Mouse (Mus musculus): ENCODE data around the gene Pcif1.
"Not testable (repeated sequence)": the region's sequence is repeated elsewhere in the genome, so short reads cannot be mapped to it uniquely, and the experiment has no call there.

Pcif1 gene

GRCm38 (mm10) chr2:164879228-164879567 is at the start of gene Pcif1:
TSS of gene Pcif1 (plus strand) at chr2:164879304.
- peak; percentile 67 to 90 for DNase-seq (ENCODE audit: low spot score in 2 of 2)

GRCm38 (mm10) chr2:164831029-164831428 is 48.1 kb upstream of the Pcif1 start:
- DNase-seq (ENCODE audit: low spot score in 2 of 2) = no peak

GRCm38 (mm10) chr2:164832032-164832747 is 46.9 kb upstream of the Pcif1 start:
- no peak for DNase-seq (ENCODE audit: low spot score in 2 of 2)

GRCm38 (mm10) chr2:164832748-164833301 is 46.3 kb upstream of the Pcif1 start, which contains the start of gene Ctsa:
TSS of gene Ctsa (plus strand) at chr2:164832873.
- peak in 1 of 2 experiments; percentile 81 for DNase-seq (ENCODE audit: low spot score in 2 of 2)

- DNase-seq (ENCODE audit: low spot score in 2 of 2) = peak; percentile 83 to 95
These were observed 45.7 kb upstream of the Pcif1 start, which contains the start of gene Neurl2 for GRCm38 (mm10) chr2:164833314-164833959. TSS of gene Neurl2 (minus strand) at chr2:164833456.

- DNase-seq (ENCODE audit: low spot score in 2 of 2) = no peak
These were observed 44.6 kb upstream of the Pcif1 start for GRCm38 (mm10) chr2:164834531-164834930.

GRCm38 (mm10) chr2:164835164-164835563 is 43.9 kb upstream of the Pcif1 start:
- no peak for DNase-seq (ENCODE audit: low spot score in 2 of 2)

- DNase-seq (ENCODE audit: low spot score in 2 of 2) = no peak
These were observed 33.3 kb upstream of the Pcif1 start for GRCm38 (mm10) chr2:164845782-164846181.

- no peak for DNase-seq (ENCODE audit: low spot score in 2 of 2)
These were observed 29.0 kb upstream of the Pcif1 start for GRCm38 (mm10) chr2:164850061-164850460.

GRCm38 (mm10) chr2:164855572-164855971 is 23.5 kb upstream of the Pcif1 start:
- not testable (repeated sequence) for DNase-seq (ENCODE audit: low spot score in 2 of 2)

- DNase-seq (ENCODE audit: low spot score in 2 of 2) = no peak
These were observed 22.6 kb upstream of the Pcif1 start for GRCm38 (mm10) chr2:164856309-164857100.

- DNase-seq (ENCODE audit: low spot score in 2 of 2) = peak in 1 of 2 experiments; percentile 29
These were observed 21.8 kb upstream of the Pcif1 start, which contains the start of gene Pltp for GRCm38 (mm10) chr2:164857101-164857821. TSS of gene Pltp (minus strand) at chr2:164857711.

- no peak for DNase-seq (ENCODE audit: low spot score in 2 of 2)
These were observed 21.1 kb upstream of the Pcif1 start for GRCm38 (mm10) chr2:164857842-164858553.

- DNase-seq (ENCODE audit: low spot score in 2 of 2) = no peak
These were observed 19.9 kb upstream of the Pcif1 start for GRCm38 (mm10) chr2:164859155-164859554.

GRCm38 (mm10) chr2:164859640-164860432 is 19.3 kb upstream of the Pcif1 start:
- no peak for DNase-seq (ENCODE audit: low spot score in 2 of 2)

GRCm38 (mm10) chr2:164861094-164861493 is 18.0 kb upstream of the Pcif1 start:
- DNase-seq (ENCODE audit: low spot score in 2 of 2) = no peak

- DNase-seq (ENCODE audit: low spot score in 2 of 2) = no peak
These were observed 16.8 kb upstream of the Pcif1 start for GRCm38 (mm10) chr2:164862179-164862861.

GRCm38 (mm10) chr2:164863411-164863810 is 15.7 kb upstream of the Pcif1 start:
- DNase-seq (ENCODE audit: low spot score in 2 of 2) = not testable (repeated sequence)

- DNase-seq (ENCODE audit: low spot score in 2 of 2) = no peak
These were observed 14.5 kb upstream of the Pcif1 start for GRCm38 (mm10) chr2:164864593-164864992.
